Mouse (Mus musculus) G1E (cell line): ENCODE results near the gene Aff3. TPM values are rescaled to one million over a fixed set of nuclear protein-coding genes. Genes with fewer than 3 reads are reported as not detected.

Source experiments
- ATAC-seq: 2 replicates; pipeline ENCODE4 v1.8.0; 2016; ENCODE audit warnings: mild to moderate bottlenecking; ENCODE audit not compliant: insufficient number of reproducible peaks, poor library complexity, low FRiP score, severe bottlenecking; ENCODE audit errors: extremely low read depth
- DNase-seq: peaks from one replicate; pipeline ENCODE4 v3.0.0; 2012; ENCODE audit warnings: low spot score
- H3K27me3 ChIP-seq: 2 replicates; pipeline ENCODE4 v1.6.1; 2012; ENCODE audit warnings: mild to moderate bottlenecking, low read length, inconsistent platforms; ENCODE audit not compliant: insufficient read depth
- H3K36me3 ChIP-seq: replicated peaks from 2 replicates; pipeline ENCODE3; 2012; ENCODE audit warnings: mild to moderate bottlenecking, inconsistent platforms
- H3K4me1 ChIP-seq: 2 replicates; pipeline ENCODE4 v1.6.1; 2012; ENCODE audit warnings: low read depth, low read length, inconsistent platforms, mixed read lengths; ENCODE audit not compliant: insufficient read depth
- H3K4me3 ChIP-seq: 2 replicates; pipeline ENCODE4 v1.5.1; 2012; ENCODE audit warnings: low read depth, mild to moderate bottlenecking, inconsistent platforms, low read length, moderate library complexity, mixed read lengths
- H3K9me3 ChIP-seq: replicated peaks from 2 replicates; pipeline ENCODE4 v1.6.1; 2012; ENCODE audit warnings: inconsistent platforms
- CTCF ChIP-seq: IDR thresholded peaks from 2 replicates; pipeline ENCODE4 v1.5.1; 2012; ENCODE audit warnings: low read depth, low read length, inconsistent platforms, mixed read lengths
- GATA1 ChIP-seq: IDR thresholded peaks from 2 replicates; pipeline ENCODE4 v1.6.1; 2012; ENCODE audit warnings: borderline replicate concordance, low read length, inconsistent platforms, mixed read lengths
- GATA2 ChIP-seq: IDR thresholded peaks from 2 replicates; pipeline ENCODE4 v1.6.1; 2012; ENCODE audit warnings: low read depth, low read length, inconsistent platforms, borderline replicate concordance
- POLR2AphosphoS5 ChIP-seq: IDR thresholded peaks from 2 replicates; pipeline ENCODE4 v1.6.1; 2012; ENCODE audit warnings: low read depth, low read length, inconsistent platforms; ENCODE audit not compliant: insufficient replicate concordance
- TAL1 ChIP-seq: conservative IDR thresholded peaks from 2 replicates; pipeline ENCODE4 v1.6.1; 2012; ENCODE audit warnings: low read depth, low read length, inconsistent platforms, mixed read lengths
- polyA plus RNA-seq: library from polyadenylated mRNA; stranded (reverse); fragments of >175 nt; gene quantifications from 2 replicates; pipeline ENCODE4 v1.2.3, GENCODE M21; 2012
- total RNA-seq, 2 experiments: library from RNA; stranded (forward) in 1 of 2; stranded (reverse) in 1 of 2; fragments of 200-1000 nt in 1 of 2; fragments of >200 nt in 1 of 2; fragmentation: Nextera tagmentation in 1 of 2; gene quantifications; 2 replicates each; pipeline ENCODE4 v1.2.3; 2014 to 2017

The Aff3 gene
- total and polyA plus RNA-seq, 3 experiments, result 2.3 to 6.9 (median 6.3) TPM

- no peak for TF ChIP-seq POLR2AphosphoS5
- no peak for TF ChIP-seq GATA2
- TF ChIP-seq GATA1, result no peak
- no peak for TF ChIP-seq CTCF
- no peak for TF ChIP-seq TAL1
- DNase-seq (no peak), ATAC-seq (no peak)
- Histone ChIP-seq H3K36me3 (no peaks in the 10 kb centered on the region), H3K4me1 (no peaks in the 10 kb centered on the region), H3K9me3 (no peaks in the 10 kb centered on the region), H3K27me3 (peaks cover 5% of the 10 kb centered on the region), H3K4me3 (no peak overlapping the region)
Measured at GRCm38 (mm10) chr1:38291497-38291896, 373.3 kb downstream of the Aff3 start.

- DNase-seq (no peak), ATAC-seq (no peak)
- H3K9me3 ChIP-seq, result no peaks in the 10 kb centered on the region
- H3K4me3 ChIP-seq, result no peak overlapping the region
- H3K4me1 ChIP-seq, result no peaks in the 10 kb centered on the region
- TF ChIP-seq GATA1, result no peak
- TF ChIP-seq POLR2AphosphoS5, result no peak
- TF ChIP-seq GATA2, result no peak
- no peak for TF ChIP-seq CTCF
- no peak for TF ChIP-seq TAL1
- H3K36me3 ChIP-seq, result no peaks in the 10 kb centered on the region
- H3K27me3 ChIP-seq, result peaks cover 5% of the 10 kb centered on the region
Measured at GRCm38 (mm10) chr1:38290881-38291280, 373.9 kb downstream of the Aff3 start.

DNA sequence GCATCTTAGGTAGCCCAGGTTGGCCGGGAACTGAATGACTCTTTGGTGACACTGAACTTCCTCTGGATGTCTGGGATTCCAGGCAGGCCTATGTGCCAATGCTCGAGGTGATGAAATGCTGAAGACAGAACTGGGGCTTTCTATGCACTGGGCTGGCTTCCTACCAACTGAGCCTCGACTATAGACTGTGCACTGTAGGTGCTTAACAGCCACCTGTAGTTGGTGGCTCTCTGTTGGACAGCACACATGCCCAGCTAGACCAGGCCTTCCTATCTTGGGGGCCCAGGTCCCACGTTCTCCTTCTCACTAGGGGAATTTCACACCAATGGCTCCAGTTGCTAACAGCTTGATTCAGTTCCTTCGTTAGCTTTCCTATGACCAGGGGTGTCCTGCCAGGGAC lies 374.9 kb downstream of the Aff3 start:
- no peak overlapping the region for H3K4me3 ChIP-seq
- no peaks in the 10 kb centered on the region for H3K9me3 ChIP-seq
- H3K36me3 ChIP-seq, result no peaks in the 10 kb centered on the region
- no peaks in the 10 kb centered on the region for H3K4me1 ChIP-seq
- no peak for DNase-seq
- ATAC-seq, result no peak
- no peak for TF ChIP-seq TAL1
- TF ChIP-seq GATA1, result no peak
- TF ChIP-seq GATA2, result no peak
- TF ChIP-seq POLR2AphosphoS5, result no peak
- no peak for TF ChIP-seq CTCF
- peaks cover 5% of the 10 kb centered on the region for H3K27me3 ChIP-seq

DNA sequence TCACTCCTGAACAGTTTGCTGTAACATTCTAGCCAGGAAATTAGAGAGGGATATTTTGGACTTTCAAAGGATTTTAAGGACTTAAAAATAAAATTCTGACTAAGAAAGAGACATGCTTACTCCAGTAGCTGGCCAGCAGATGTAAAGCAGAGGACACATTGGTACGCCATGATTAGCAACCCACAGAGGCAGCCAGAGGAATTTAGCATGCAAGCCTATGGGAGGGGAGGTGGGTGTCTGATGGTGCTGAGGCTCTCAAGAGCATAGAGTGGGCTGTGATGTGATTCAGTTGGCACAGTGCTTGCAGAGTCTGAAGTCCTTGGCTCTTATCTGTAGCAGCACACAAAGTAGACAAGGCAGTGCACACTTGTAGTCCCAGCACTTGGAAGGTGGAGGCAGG lies 376.0 kb downstream of the Aff3 start:
- H3K4me1 ChIP-seq, result no peaks in the 10 kb centered on the region
- ATAC-seq, result no peak
- TF ChIP-seq TAL1 (no peak), CTCF (no peak), GATA2 (no peak), GATA1 (no peak), POLR2AphosphoS5 (no peak)

GRCm38 (mm10) chr1:38286551-38286950 lies 378.2 kb downstream of the Aff3 start:
- no peak for DNase-seq
- Histone ChIP-seq H3K27me3 (peaks cover 10% of the 10 kb centered on the region), H3K9me3 (no peaks in the 10 kb centered on the region), H3K4me3 (no peak overlapping the region), H3K4me1 (no peaks in the 10 kb centered on the region), H3K36me3 (no peaks in the 10 kb centered on the region)
- TF ChIP-seq GATA2, result no peak
- TF ChIP-seq POLR2AphosphoS5, result no peak
- no peak for TF ChIP-seq CTCF
- TF ChIP-seq GATA1, result no peak
- no peak for TF ChIP-seq TAL1
- ATAC-seq, result no peak

More for the DNA sequence above, 376.0 kb downstream of the Aff3 start:
- Histone ChIP-seq H3K27me3 (peaks cover 5% of the 10 kb centered on the region), H3K9me3 (no peaks in the 10 kb centered on the region), H3K4me3 (no peak overlapping the region), H3K36me3 (no peaks in the 10 kb centered on the region)
- no peak for DNase-seq

GRCm38 (mm10) chr1:38280549-38280948 lies 384.2 kb downstream of the Aff3 start:
- H3K9me3 ChIP-seq, result no peaks in the 10 kb centered on the region
- no peaks in the 10 kb centered on the region for H3K4me1 ChIP-seq
- TF ChIP-seq GATA2 (no peak), POLR2AphosphoS5 (no peak), CTCF (no peak), TAL1 (no peak), GATA1 (no peak)
- ATAC-seq (no peak), DNase-seq (no peak)
- no peak overlapping the region for H3K4me3 ChIP-seq
- no peaks in the 10 kb centered on the region for H3K36me3 ChIP-seq
- peaks cover 15% of the 10 kb centered on the region for H3K27me3 ChIP-seq

DNA sequence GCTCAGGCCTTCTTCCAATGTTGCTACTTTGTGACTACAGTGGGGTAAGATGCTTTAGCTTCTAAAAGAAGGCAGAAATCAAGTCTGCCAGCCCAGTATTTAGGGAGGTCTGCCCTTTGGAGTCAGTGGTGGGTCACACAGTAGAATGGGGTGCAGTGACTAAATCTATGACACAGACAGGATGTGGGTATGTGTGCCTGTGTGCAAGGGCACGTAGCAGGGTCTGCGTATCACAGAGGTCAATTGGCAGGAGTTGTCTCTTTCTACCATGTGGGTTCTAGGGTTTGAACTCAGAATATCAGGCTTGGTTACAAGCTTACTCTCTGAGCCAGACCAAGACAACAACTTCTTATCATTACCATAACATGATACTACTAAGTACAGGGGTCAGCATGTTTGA lies 393.4 kb downstream of the Aff3 start:
- peaks cover 12% of the 10 kb centered on the region for H3K27me3 ChIP-seq
- TF ChIP-seq POLR2AphosphoS5, result no peak
- no peak for TF ChIP-seq GATA2
- H3K36me3 ChIP-seq, result peaks cover under 1% of the 10 kb centered on the region
- ATAC-seq, result no peak
- no peaks in the 10 kb centered on the region for H3K4me1 ChIP-seq
- no peaks in the 10 kb centered on the region for H3K9me3 ChIP-seq
- no peak overlapping the region for H3K4me3 ChIP-seq
- DNase-seq, result no peak
